Mouse (Mus musculus): ENCODE data around the gene Wtip. TPM values are rescaled to one million over a fixed set of nuclear protein-coding genes. Genes with fewer than 3 reads are reported as not detected.
"Not testable (repeated sequence)": the region's sequence is repeated elsewhere in the genome, so short reads cannot be mapped to it uniquely, and the experiment has no call there.

Gene Wtip
- 1 to 10 TPM; 6.2 to 9.5 (median 8.8) TPM for total RNA-seq (2022)

DNA sequence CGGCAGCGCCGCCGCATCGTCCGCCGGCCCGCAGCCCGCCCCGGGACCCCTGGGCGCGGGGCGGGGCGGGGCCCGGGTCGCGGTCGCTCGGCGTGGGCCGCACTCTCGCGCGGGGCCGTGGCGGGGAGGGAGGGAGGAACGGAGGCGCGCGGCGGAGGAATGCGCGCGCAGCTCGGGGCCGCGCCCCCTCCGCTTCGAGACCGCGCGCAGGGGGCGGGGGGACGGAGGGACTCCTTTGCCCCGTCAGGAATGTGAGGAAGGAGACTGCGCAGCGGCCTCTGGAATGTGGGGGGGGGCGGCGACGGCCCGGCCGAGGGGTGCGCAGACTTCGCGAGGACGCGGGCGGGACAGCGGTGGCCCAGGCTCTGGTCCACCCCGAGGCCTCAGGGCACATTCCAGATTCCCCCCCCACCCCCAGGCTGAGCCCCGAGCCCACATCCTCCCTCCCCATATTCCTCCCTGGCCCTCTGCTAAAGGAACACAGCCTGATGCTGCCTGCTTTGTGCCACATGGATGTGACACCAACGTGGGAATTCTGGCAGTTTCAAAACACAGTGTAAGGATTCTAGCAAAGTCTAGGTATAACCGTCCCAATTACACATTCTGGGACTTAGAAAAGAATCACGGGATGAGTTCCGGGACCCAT, at the start of gene Wtip:
TSS of gene Wtip (minus strand) at position 152 of the 646 bp plus-strand sequence.
- peak; percentile 53 for DNase-seq (ENCODE audit: low spot score)

DNA sequence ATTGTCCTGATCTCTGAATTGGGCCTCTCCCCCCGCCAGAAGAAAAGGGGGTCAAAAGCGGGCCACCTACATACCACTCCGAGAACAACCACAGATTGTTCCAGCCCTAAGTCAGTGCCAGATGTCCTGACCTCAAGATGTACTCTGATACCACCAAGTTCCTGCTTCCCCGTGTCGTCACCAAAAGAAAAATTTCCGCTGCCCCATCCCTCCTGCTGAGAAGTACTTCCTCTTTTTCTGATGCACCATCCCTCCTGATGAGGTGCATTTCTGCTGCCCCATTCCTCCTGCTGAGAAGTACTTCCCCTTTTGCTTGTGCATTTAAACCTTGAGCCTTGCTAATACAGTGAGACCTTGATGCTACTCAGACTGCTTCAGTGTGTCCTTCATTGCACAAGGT, 43.2 kb upstream of the Wtip start:
- not testable (repeated sequence) for DNase-seq (ENCODE audit: low spot score)

- DNase-seq (ENCODE audit: low spot score): no peak
Observed at GRCm38 (mm10) chr7:34172251-34172650, 39.2 kb upstream of the Wtip start.

DNA sequence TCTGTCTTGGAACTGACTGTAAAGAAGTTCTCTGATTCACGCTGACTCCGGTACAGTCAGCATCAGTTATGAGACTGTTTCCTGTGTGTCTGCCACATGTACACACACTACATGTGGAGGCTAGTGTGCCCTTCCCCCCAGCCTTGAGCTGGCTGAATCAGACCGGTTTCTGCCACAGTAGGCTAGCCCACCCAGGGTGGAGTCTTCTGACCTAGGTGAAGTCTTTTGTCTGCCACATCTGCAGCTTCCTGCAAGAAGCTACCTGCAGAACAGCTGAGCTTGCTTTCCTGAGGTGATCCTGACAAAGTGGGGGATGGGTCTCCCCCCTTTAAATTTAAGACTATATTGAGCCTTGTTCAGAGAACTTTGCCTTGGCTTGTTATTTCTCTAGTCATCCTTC, 36.4 kb upstream of the Wtip start, which contains the start of gene Uba2:
TSS of gene Uba2 (minus strand) at position 146 of the 400 bp plus-strand sequence.
- no peak for DNase-seq (ENCODE audit: low spot score)

- peak; percentile 93 for DNase-seq (ENCODE audit: low spot score)
Observed at GRCm38 (mm10) chr7:34168470-34169251, 35.6 kb upstream of the Wtip start.

DNA sequence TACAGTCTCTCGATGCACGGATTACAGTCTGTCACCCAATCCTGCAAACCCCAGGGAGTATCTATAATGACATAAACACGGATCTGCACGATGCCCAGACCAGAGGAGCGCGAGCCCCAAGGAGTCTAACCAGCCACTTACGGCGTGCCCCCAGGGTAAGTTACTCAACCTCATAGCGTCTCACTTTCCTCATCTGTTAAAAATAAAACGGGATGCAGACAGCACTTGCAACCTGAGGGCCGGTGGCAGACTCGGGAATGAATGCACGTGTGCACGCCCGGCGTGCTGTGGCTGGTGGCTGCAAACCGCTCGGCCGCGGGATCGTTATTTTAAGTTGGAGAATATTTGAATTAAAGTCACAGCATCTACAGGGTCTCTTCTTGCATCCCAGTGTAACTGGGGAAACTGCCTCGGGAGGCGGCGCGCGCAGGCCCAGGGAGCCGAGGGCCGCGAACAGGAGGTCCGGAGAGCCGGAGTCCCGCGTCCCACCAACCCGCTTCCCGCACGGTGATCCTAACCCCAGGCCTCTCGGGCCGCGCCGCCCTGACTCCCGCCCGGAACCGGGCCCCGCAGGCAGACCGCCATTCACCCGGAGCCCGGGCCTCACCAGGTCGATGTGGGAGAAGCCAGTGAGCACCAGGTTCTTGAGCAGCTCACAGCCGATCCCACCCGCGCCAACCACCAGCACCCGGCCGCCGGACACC, 34.9 kb upstream of the Wtip start:
- DNase-seq (ENCODE audit: low spot score): peak; percentile 11

GRCm38 (mm10) chr7:34166850-34167249, 33.8 kb upstream of the Wtip start:
- DNase-seq (ENCODE audit: low spot score): no peak

DNA sequence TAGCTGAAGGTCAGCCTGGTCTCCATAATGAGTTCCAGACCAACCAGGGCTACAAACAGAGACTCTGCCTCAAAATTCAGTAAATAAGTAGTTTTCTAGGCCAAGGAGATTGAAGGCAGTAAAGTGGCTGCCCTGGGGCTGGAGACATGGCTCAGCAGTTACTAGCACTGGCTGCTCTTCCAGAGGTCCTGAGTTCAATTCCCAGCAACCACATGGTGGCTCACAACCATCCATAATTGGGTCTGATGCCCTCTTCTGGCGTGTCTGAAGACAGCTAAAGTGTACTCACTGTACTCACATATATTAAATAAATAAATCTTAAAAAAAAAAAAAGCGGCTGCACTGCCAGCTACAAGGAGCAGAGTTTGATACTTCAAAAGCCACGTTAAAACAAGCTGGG, 32.9 kb upstream of the Wtip start:
- DNase-seq (ENCODE audit: low spot score): no peak

DNA sequence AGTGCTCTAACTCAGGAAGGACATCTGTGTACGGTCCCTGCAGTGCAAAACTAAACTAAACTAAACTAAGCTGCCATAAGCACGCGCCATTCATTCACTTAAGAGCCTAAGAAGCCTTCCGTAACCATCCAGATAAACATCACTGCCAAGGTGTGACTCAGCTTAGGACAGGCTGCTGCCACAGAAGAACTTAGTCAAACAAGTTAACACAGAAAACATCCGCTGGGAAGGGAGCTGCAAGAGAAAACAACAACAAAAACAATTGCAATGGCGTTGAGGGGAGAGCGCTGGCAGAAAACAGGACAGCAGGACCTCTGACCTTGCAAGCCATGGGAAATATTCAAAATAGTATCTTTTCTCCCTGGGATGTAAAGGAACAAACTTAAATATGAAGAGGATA, 31.6 kb upstream of the Wtip start:
- no peak for DNase-seq (ENCODE audit: low spot score)

GRCm38 (mm10) chr7:34159167-34159566, 26.1 kb upstream of the Wtip start:
- no peak for DNase-seq (ENCODE audit: low spot score)

DNA sequence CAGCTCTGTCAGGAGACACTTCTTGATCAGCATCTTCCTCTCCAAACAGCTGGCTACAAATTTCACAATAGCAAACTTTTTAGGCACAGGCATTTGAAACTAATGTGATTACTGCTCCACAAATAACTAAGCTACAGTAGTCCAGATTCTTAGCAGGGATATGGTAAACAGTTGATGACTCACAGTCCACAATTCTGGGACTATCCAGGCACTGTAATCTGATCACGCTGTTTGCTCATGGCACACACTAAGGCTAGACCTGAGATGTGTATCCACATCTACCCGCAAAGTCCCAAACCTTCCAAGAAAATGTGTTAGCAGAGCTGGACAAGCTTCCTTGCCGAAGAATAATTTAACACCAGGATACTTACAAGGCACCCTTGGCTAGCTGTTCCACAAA, 24.9 kb upstream of the Wtip start:
- DNase-seq (ENCODE audit: low spot score): no peak

GRCm38 (mm10) chr7:34147193-34147592, 14.1 kb upstream of the Wtip start:
- no peak for DNase-seq (ENCODE audit: low spot score)

DNA sequence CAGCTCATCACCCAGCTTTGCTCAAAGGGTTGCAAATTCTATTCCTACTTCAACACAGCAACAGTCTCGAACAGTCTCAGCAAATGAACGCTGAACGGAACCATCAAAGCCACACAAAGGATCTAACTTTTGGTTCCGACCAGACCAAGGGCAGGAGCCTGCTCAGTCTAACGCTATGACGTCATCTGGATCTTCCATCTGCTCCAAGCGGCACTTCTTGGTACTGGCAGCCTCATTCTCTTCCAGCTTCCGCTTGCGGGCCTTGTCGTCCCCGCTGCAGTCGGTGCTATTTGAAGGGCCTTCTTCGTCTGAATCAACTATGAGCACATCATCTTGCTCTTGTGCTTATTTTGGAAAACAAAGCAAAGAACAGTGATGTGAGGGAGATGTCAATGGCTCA, 8.1 kb upstream of the Wtip start:
- no peak for DNase-seq (ENCODE audit: low spot score)

DNA sequence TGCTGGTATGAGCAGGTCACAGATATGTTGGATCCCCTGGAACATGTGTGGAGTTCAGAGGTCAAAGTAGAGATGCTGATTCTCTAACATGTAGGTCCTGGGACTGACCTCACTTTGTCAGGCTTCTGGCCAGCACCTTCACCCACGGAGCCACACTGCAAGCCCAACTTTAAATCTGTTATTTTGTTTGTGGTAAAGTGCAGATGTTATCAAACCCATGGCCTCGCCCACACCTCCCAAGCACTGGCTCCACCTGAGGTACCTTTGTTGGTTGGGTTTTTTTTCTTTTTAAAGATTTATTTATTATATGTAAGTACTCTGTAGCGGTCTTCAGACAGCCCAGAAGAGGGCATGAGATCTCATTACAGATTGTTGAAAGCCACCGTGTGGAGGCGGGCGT, 6.4 kb upstream of the Wtip start:
- no peak for DNase-seq (ENCODE audit: low spot score)

DNA sequence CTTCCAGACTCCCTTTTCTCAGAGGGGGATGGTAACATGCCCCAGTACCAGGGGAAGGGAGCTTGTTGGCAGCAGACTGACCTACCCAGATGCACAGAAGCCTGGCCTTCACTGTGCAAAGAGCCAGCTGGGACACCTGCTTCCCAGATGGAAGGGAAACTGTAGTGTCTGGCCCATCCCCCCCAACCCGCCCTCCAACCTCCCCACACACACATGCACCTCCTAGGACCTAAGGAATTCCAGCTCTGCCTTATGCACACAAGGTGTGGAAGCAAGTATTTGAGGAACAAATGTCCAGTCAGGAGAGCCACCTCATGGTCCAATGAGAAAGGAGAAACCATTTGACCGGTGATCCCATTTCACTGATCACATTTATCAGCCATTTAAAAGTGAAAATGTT, 1.3 kb upstream of the Wtip start:
- DNase-seq (ENCODE audit: low spot score): no peak

DNA sequence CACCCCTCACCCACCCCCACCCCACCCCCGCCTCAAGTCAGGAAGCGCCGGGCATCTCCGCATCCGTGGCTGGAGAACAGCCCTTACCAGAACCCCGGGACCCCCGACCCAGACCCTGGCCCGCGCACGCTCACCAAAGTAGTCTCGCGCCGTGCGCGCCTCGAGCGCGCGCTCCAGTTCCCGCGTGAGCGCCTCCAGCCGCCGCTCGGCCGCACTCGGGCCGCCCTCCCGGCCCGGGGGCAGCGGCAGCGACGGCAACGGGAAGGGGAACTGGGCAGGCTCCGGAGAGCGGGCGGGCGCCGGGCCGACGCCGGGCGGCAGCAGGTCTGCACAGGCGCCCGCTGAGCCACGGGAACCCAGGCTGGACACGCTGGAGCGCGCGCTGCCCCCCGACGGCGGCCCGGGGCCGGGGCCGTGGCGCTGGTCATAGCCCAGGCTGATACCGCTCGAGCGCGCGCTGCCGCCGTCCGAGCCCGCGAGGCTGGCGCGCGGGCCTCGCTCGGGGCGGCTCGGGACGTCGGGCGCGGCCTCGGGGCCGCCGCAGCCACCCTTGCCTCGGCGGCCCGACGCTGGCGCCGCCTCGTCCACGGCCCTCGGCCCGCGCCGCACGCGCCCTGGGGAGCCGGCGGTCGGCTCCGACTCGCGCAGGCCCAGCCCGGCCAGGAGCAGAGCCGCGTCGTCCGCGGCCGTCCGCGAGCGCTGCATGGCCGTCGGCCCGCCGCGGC, 551 bp downstream of the Wtip start:
- no peak for DNase-seq (ENCODE audit: low spot score)

DNA sequence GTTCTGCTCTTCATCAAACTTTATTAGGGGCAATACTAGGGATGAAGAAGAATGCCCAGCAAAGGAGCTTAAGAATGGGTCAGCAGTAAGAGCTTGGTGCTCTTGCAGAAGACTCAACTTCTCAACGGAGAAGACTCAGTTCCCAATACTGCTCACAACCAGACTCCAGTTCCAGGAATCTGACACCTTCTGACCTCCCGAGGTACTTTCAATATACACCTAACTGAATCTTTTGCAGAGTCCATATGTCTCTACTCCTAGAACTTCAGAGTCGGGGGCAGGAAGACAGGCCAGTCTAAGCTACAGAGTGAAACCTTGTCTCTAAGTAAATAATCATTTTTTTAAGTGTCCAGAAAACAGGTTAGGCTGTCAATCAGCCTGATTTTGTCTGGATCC, 1.1 kb downstream of the Wtip start:
- no peak for DNase-seq (ENCODE audit: low spot score)

GRCm38 (mm10) chr7:34131118-34131517, 1.9 kb downstream of the Wtip start:
- no peak for DNase-seq (ENCODE audit: low spot score)

DNA sequence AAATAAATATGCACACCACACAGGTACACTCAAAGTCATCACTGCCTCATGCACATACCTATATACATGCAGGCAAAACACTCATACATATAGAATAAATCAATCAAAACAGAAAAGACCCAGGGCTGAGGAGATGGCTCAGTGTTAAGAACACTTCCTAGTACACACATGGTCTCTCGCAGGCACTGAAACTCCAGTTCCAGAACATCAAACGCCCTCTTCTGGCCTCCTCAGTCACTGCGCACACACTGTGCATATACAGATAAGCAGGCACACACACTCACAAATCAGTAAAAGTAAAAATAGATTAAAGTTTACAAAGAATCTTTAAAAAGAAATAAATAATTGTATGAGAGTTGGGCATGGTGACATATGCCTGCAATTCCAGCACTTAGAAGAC, 6.8 kb downstream of the Wtip start:
- DNase-seq (ENCODE audit: low spot score): no peak

GRCm38 (mm10) chr7:34125346-34125745, 7.7 kb downstream of the Wtip start:
- DNase-seq (ENCODE audit: low spot score): no peak

DNA sequence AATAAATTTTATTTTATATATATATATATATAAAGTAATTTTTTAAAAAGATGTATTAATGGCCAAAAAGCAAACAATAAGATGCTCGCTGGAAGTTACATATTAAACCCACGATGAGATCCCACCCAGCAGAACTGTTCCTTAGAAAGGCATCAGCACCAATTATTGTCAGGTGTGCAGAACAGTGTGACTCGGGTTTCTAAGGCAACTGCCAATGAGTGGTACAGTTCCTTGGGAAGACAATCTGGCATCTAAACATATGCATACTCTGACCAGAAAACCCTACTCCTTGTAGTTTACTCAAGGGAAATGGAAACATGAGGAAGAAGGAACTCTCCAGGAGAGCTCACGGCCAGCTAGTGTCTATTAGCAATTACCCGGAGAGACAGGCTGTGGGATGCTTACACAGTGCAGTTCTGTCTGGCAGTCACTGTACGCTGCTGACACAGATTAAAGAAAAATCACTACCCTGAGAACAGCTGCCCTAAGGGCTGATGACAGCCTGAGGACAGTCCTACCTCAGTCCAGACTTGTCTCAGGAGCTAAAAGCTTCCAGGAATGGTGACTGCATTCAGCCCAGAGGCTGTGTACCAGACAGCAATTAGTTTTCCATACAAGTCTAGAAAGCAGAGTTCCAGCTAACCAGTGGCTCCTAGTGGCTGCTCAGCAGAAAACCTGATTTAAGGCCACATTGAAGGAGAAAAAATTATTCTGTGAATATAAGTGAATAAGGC, 9.9 kb downstream of the Wtip start:
- no peak for DNase-seq (ENCODE audit: low spot score)
